Comparison of ENCODE assay signal across 26 mouse cellular contexts in genomic region chr3:156267727-156268126, GRCm38 (mm10).
A peak's percentile ranks its signal among the peaks of the same experiment; 100 is the strongest.
DNase-seq lines count a peak whose midpoint lies in the region; ATAC-seq lines count a peak whose summit lies in the region.
"Had no signal": no experiment of that assay in that cellular context is flagged by ENCODE, and none has a peak within 500 bp of the region (broad histone marks: within the 10 kb centered on the region; RNA-seq: fewer than 3 reads in every experiment).

No protein-coding gene starts in this region.

- no peaks in the 10 kb centered on the region for H3K36me3 ChIP-seq in forebrain, embryonic 15.5 days
- no peaks in the 10 kb centered on the region for H3K36me3 ChIP-seq in forebrain, embryonic 16.5 days (ENCODE audit: control insufficient read depth, insufficient read depth)
- H3K36me3 ChIP-seq in kidney, embryonic 15.5 days = no peaks in the 10 kb centered on the region
- no peaks in the 10 kb centered on the region for H3K36me3 ChIP-seq in midbrain, embryonic 14.5 days (ENCODE audit: control insufficient read depth, insufficient read depth, low read length)
- H3K36me3 ChIP-seq in midbrain, embryonic 15.5 days (replicated peaks) = no peaks in the 10 kb centered on the region
- H3K36me3 ChIP-seq: embryonic facial prominence, embryonic 15.5 days; heart, embryonic 10.5 days; heart, embryonic 15.5 days; limb, embryonic 13.5 days; neural tube, embryonic 15.5 days had no signal

- WGBS in forebrain, embryonic 15.5 days = 34% methylated on average over 4 of the region's 4 CpGs
- WGBS in forebrain, embryonic 16.5 days = 29% methylated on average over 4 of the region's 4 CpGs
- 61% methylated on average over 4 of the region's 4 CpGs for WGBS in kidney, embryonic 15.5 days
- WGBS in midbrain, embryonic 14.5 days = 53% methylated on average over 4 of the region's 4 CpGs
- 51% methylated on average over 4 of the region's 4 CpGs for WGBS in midbrain, embryonic 15.5 days

- H3K4me3 ChIP-seq in forebrain, embryonic 15.5 days = no peak overlapping the region
- no peak overlapping the region for H3K4me3 ChIP-seq in forebrain, embryonic 16.5 days (replicated peaks; ENCODE audit: low read length)
- no peak overlapping the region for H3K4me3 ChIP-seq in kidney, embryonic 15.5 days (replicated peaks)
- no peak overlapping the region for H3K4me3 ChIP-seq in midbrain, embryonic 14.5 days (replicated peaks; ENCODE audit: low read depth, low read length)
- no peak overlapping the region for H3K4me3 ChIP-seq in midbrain, embryonic 15.5 days
- H3K4me3 ChIP-seq: embryonic facial prominence, embryonic 15.5 days; heart, embryonic 10.5 days; heart, embryonic 15.5 days; limb, embryonic 13.5 days; neural tube, embryonic 15.5 days had no signal

- H3K27me3 ChIP-seq in forebrain, embryonic 15.5 days = no peaks in the 10 kb centered on the region
- no peaks in the 10 kb centered on the region for H3K27me3 ChIP-seq in forebrain, embryonic 16.5 days (replicated peaks; ENCODE audit: control insufficient read depth, insufficient read depth, low read length)
- H3K27me3 ChIP-seq in kidney, embryonic 15.5 days = no peaks in the 10 kb centered on the region
- no peaks in the 10 kb centered on the region for H3K27me3 ChIP-seq in midbrain, embryonic 14.5 days (ENCODE audit: control insufficient read depth, insufficient read depth, low read length)
- H3K27me3 ChIP-seq in midbrain, embryonic 15.5 days (replicated peaks) = no peaks in the 10 kb centered on the region
- H3K27me3 ChIP-seq: embryonic facial prominence, embryonic 15.5 days; heart, embryonic 15.5 days; limb, embryonic 13.5 days; neural tube, embryonic 15.5 days had no signal

- H3K4me2 ChIP-seq in forebrain, embryonic 15.5 days (replicated peaks) = no peak overlapping the region
- no peak overlapping the region for H3K4me2 ChIP-seq in forebrain, embryonic 16.5 days (ENCODE audit: low read length)
- no peak overlapping the region for H3K4me2 ChIP-seq in kidney, embryonic 15.5 days
- no peak overlapping the region for H3K4me2 ChIP-seq in midbrain, embryonic 14.5 days (ENCODE audit: low read length)
- no peak overlapping the region for H3K4me2 ChIP-seq in midbrain, embryonic 15.5 days
- H3K4me2 ChIP-seq: embryonic facial prominence, embryonic 15.5 days; heart, embryonic 15.5 days; limb, embryonic 13.5 days; liver, embryonic 11.5 days; neural tube, embryonic 15.5 days had no signal

- no peak overlapping the region for H3K9ac ChIP-seq in forebrain, embryonic 15.5 days (replicated peaks)
- no peak overlapping the region for H3K9ac ChIP-seq in forebrain, embryonic 16.5 days (replicated peaks; ENCODE audit: low read depth, low read length)
- no peak overlapping the region for H3K9ac ChIP-seq in kidney, embryonic 15.5 days
- no peak overlapping the region for H3K9ac ChIP-seq in midbrain, embryonic 14.5 days (replicated peaks; ENCODE audit: low read length)
- H3K9ac ChIP-seq in midbrain, embryonic 15.5 days = no peak overlapping the region
- H3K9ac ChIP-seq: embryonic facial prominence, embryonic 15.5 days; heart, embryonic 15.5 days; limb, embryonic 13.5 days; neural tube, embryonic 15.5 days had no signal

- H3K4me1 ChIP-seq in forebrain, embryonic 15.5 days = no peaks in the 10 kb centered on the region
- no peaks in the 10 kb centered on the region for H3K4me1 ChIP-seq in forebrain, embryonic 16.5 days (replicated peaks; ENCODE audit: control insufficient read depth, insufficient read depth, low read length)
- H3K4me1 ChIP-seq in kidney, embryonic 15.5 days = no peaks in the 10 kb centered on the region
- H3K4me1 ChIP-seq in midbrain, embryonic 14.5 days (ENCODE audit: control insufficient read depth, insufficient read depth, low read length) = no peaks in the 10 kb centered on the region
- no peaks in the 10 kb centered on the region for H3K4me1 ChIP-seq in midbrain, embryonic 15.5 days
- H3K4me1 ChIP-seq: embryonic facial prominence, embryonic 15.5 days; heart, embryonic 10.5 days; heart, embryonic 15.5 days; limb, embryonic 13.5 days; neural tube, embryonic 15.5 days had no signal

- no peak overlapping the region for H3K27ac ChIP-seq in forebrain, embryonic 15.5 days (replicated peaks)
- H3K27ac ChIP-seq in forebrain, embryonic 16.5 days (ENCODE audit: low read length) = no peak overlapping the region
- no peak overlapping the region for H3K27ac ChIP-seq in kidney, embryonic 15.5 days
- no peak overlapping the region for H3K27ac ChIP-seq in midbrain, embryonic 14.5 days (replicated peaks; ENCODE audit: low read depth, low read length)
- no peak overlapping the region for H3K27ac ChIP-seq in midbrain, embryonic 15.5 days
- H3K27ac ChIP-seq: embryonic facial prominence, embryonic 15.5 days; heart, embryonic 10.5 days; heart, embryonic 15.5 days; limb, embryonic 13.5 days; neural tube, embryonic 15.5 days had no signal

- 0 out of 2 replicates have a peak, but pooled peaks have one; percentile 32 for ATAC-seq in forebrain, embryonic 15.5 days (replicated peaks)
- ATAC-seq in forebrain, embryonic 16.5 days = no peak
- peak; percentile 64 for ATAC-seq in kidney, embryonic 15.5 days (replicated peaks; ENCODE audit: low FRiP score)
- ATAC-seq in midbrain, embryonic 14.5 days (ENCODE audit: low FRiP score, low TSS enrichment) = peak; percentile 34; the same call in 1 of the 2 replicates
- no peak for ATAC-seq in midbrain, embryonic 15.5 days (replicated peaks)
- ATAC-seq: inflammation-experienced regulatory T-cells, adult 6 months had no signal

- DNase-seq in kidney, adult 8-10 months = no peak
- DNase-seq in midbrain, embryonic 14.5 days = peak; percentile 47
- DNase-seq: adrenal gland, postnatal 25 days; B cell, adult 2 months; cerebellum, adult 18-20 months; cerebellum, postnatal 10 days; gastrocnemius, postnatal 25 days; heart, adult 11 months; kidney, adult 2 months; kidney, postnatal 4 days; lung, postnatal 10 days; retina, postnatal 1 day; right cerebral cortex, postnatal 14 days; thymus, adult 18-20 months; thymus, postnatal 25 days had no signal

- no peaks in the 10 kb centered on the region for H3K9me3 ChIP-seq in forebrain, embryonic 15.5 days
- H3K9me3 ChIP-seq in forebrain, embryonic 16.5 days (ENCODE audit: control insufficient read depth, low read length) = no peaks in the 10 kb centered on the region
- H3K9me3 ChIP-seq in kidney, embryonic 15.5 days (replicated peaks) = no peaks in the 10 kb centered on the region
- no peaks in the 10 kb centered on the region for H3K9me3 ChIP-seq in midbrain, embryonic 14.5 days (ENCODE audit: control insufficient read depth, low read length)
- H3K9me3 ChIP-seq in midbrain, embryonic 15.5 days = no peaks in the 10 kb centered on the region
- H3K9me3 ChIP-seq: embryonic facial prominence, embryonic 15.5 days; heart, embryonic 10.5 days; heart, embryonic 15.5 days; limb, embryonic 13.5 days; neural tube, embryonic 15.5 days had no signal

Comparison
In these comparisons a context has a peak if more than half of its experiments do, and no peak if none do; other contexts are left out.
1. ATAC-seq: peak in forebrain, embryonic 15.5 days (single experiment), kidney, embryonic 15.5 days (single experiment) and midbrain, embryonic 14.5 days (single experiment); none in forebrain, embryonic 16.5 days (single experiment) and midbrain, embryonic 15.5 days (single experiment).